ENCODE assay signal across 23 mouse cellular contexts in genomic region chr15:27586093-27586480, GRCm38 (mm10). TPM values are rescaled to one million over a fixed set of nuclear protein-coding genes. Genes with fewer than 3 reads are reported as not detected.
DNase-seq lines count a peak whose midpoint lies in the region; ATAC-seq and TF ChIP-seq lines count a peak whose summit lies in the region.
"Had no signal": no experiment of that assay in that cellular context is flagged by ENCODE, and none has a peak within 500 bp of the region (broad histone marks: within the 10 kb centered on the region; RNA-seq: fewer than 3 reads in every experiment).

No protein-coding gene starts in this region.

- peaks cover 11% of the 10 kb centered on the region for H3K4me1 ChIP-seq in liver, adult 2 months (ENCODE audit: control insufficient read depth, insufficient read depth, low read length)
- no peaks in the 10 kb centered on the region for H3K4me1 ChIP-seq in liver, embryonic 11.5 days (replicated peaks; ENCODE audit: control insufficient read depth, insufficient read depth, low read length)
- H3K4me1 ChIP-seq: embryonic facial prominence, embryonic 13.5 days; embryonic facial prominence, embryonic 15.5 days had no signal

- peak overlapping the region; percentile 55 for H3K27ac ChIP-seq in gastrocnemius, adult 2 months
- H3K27ac ChIP-seq in liver, adult 2 months (replicated peaks; ENCODE audit: insufficient read depth, low read depth, low read length) = no peak overlapping the region; the same call in 1 of the 2 replicates
- H3K27ac ChIP-seq in liver, embryonic 11.5 days (ENCODE audit: low read depth, low read length) = no peak overlapping the region
- H3K27ac ChIP-seq: embryonic facial prominence, embryonic 13.5 days; embryonic facial prominence, embryonic 15.5 days; forebrain, embryonic 10.5 days; forebrain, embryonic 12.5 days had no signal

- no peak for TF ChIP-seq POLR2A in liver, adult 2 months (IDR thresholded peaks at IDR 0.05; ENCODE audit: extremely low read depth, insufficient read depth, low read length)

- peaks cover 6% of the 10 kb centered on the region; the same call in 1 of the 2 replicates for H3K36me3 ChIP-seq in liver, adult 2 months (ENCODE audit: control insufficient read depth, insufficient read depth, low read length)
- peaks cover 3% of the 10 kb centered on the region; the same call in 1 of the 2 replicates for H3K36me3 ChIP-seq in liver, embryonic 11.5 days (ENCODE audit: control insufficient read depth, insufficient read depth, low read length)

- H3K27me3 ChIP-seq in liver, adult 2 months (ENCODE audit: control insufficient read depth, insufficient read depth, low read length) = no peaks in the 10 kb centered on the region
- H3K27me3 ChIP-seq in liver, embryonic 11.5 days (replicated peaks; ENCODE audit: control insufficient read depth, insufficient read depth, low read length) = no peaks in the 10 kb centered on the region
- H3K27me3 ChIP-seq: embryonic facial prominence, embryonic 13.5 days; embryonic facial prominence, embryonic 15.5 days; forebrain, embryonic 12.5 days had no signal

- no peak overlapping the region for H3K4me2 ChIP-seq in liver, embryonic 11.5 days
- H3K4me2 ChIP-seq: embryonic facial prominence, embryonic 13.5 days; embryonic facial prominence, embryonic 15.5 days; forebrain, embryonic 12.5 days had no signal

- H3K9me3 ChIP-seq in liver, embryonic 11.5 days (ENCODE audit: control insufficient read depth, low read length) = no peaks in the 10 kb centered on the region
- H3K9me3 ChIP-seq: embryonic facial prominence, embryonic 13.5 days; embryonic facial prominence, embryonic 15.5 days; forebrain, embryonic 10.5 days; forebrain, embryonic 12.5 days had no signal

- no peak for ATAC-seq in liver, embryonic 11.5 days (replicated peaks; ENCODE audit: low FRiP score)
- ATAC-seq: forebrain, embryonic 14.5 days; forebrain, embryonic 16.5 days had no signal

- no peaks in the 10 kb centered on the region; the same call in 1 of the 2 replicates for H3K79me2 ChIP-seq in liver, adult 2 months (ENCODE audit: control insufficient read depth, insufficient read depth, low read length)

- no peak for TF ChIP-seq CTCF in gastrocnemius, adult 2 months (IDR thresholded peaks at IDR 0.05)
- no peak for TF ChIP-seq CTCF in liver, adult 2 months (IDR thresholded peaks at IDR 0.05; ENCODE audit: low read depth, low read length)

- no peak overlapping the region for H3K4me3 ChIP-seq in gastrocnemius, adult 2 months
- H3K4me3 ChIP-seq in liver, adult 2 months (ENCODE audit: insufficient read depth, low read depth, low read length) = no peak overlapping the region
- H3K4me3 ChIP-seq in liver, embryonic 11.5 days (ENCODE audit: low read depth, low read length) = no peak overlapping the region
- H3K4me3 ChIP-seq: embryonic facial prominence, embryonic 13.5 days; embryonic facial prominence, embryonic 15.5 days; erythroblast, embryonic 14.5 days; forebrain, embryonic 10.5 days; forebrain, embryonic 12.5 days had no signal

- intact Hi-C loops in gastrocnemius, adult 2 months (cut with DNase I) = no loop called here

- WGBS in liver, adult 2 months = 34% methylated on average over 5 of the region's 5 CpGs
- 84% methylated on average over 5 of the region's 5 CpGs for WGBS in liver, embryonic 11.5 days

- H3K9ac ChIP-seq in liver, adult 2 months (ENCODE audit: low read depth, low read length) = no peak overlapping the region
- H3K9ac ChIP-seq in liver, embryonic 11.5 days (ENCODE audit: low read depth, low read length) = no peak overlapping the region
- H3K9ac ChIP-seq: embryonic facial prominence, embryonic 13.5 days; embryonic facial prominence, embryonic 15.5 days; forebrain, embryonic 12.5 days had no signal

- DNase-seq in adrenal gland, adult 2 months = peak; percentile 43
- no peak for DNase-seq in adrenal gland, adult 18-20 months (ENCODE audit: low spot score in 2 of 2)
- DNase-seq in gastrocnemius, adult 2 months = no peak
- no peak for DNase-seq in gastrocnemius, postnatal 4 days (ENCODE audit: low spot score in 2 of 2)
- DNase-seq in kidney, adult 9 months = peak; percentile 28
- DNase-seq in kidney, adult 11 months = no peak
- peak; percentile 55 for DNase-seq in liver, adult 2 months (ENCODE audit: extremely low read depth, low read depth, low spot score)
- DNase-seq in liver, embryonic 11.5 days (ENCODE audit: low spot score) = no peak
- DNase-seq: adrenal gland, postnatal 25 days; cerebellum, adult 11 months; cerebellum, adult 18-20 months; cerebellum, adult 8-10 months; cerebellum, adult 9-11 months; cerebellum, postnatal 14 days; cerebellum, postnatal 36 days; embryo, embryonic 11 days had no signal

RNA-seq across cellular contexts. Expression of gene Otulin, which starts 44.4 kb away (rescaled TPM):
- 10 to 100 TPM; 34.7 to 38.7 TPM for total RNA-seq in adrenal gland, adult 2 months (2021)
- 19.4 and 31.2 TPM in 2 replicates for polyA plus RNA-seq in adrenal gland, adult 2 months (2012; rRNA removed)
- total RNA-seq in adrenal gland, adult 18-20 months (2021) = 10 to 100 TPM; 29.7 to 36.2 TPM
- total RNA-seq in gastrocnemius, adult 2 months (2021) = 10 to 100 TPM; 16.2 to 20.7 TPM
- total RNA-seq in gastrocnemius, postnatal 4 days (2021) = 10 to 100 TPM; 23.8 to 28.1 TPM
- 29.7 and 33.4 TPM in 2 replicates for total RNA-seq in liver, adult 2 months (2014; rRNA removed)
- 49.3 and 58.0 TPM in 2 replicates for polyA plus RNA-seq in liver, adult 2 months (2012; rRNA removed)
- polyA plus RNA-seq in liver, embryonic 11.5 days (2014; fragmentation: Nextera tagmentation; extraction: Ambion mirVana) = 45.9 and 47.5 TPM in 2 replicates

Comparison
In these comparisons a context has a peak if more than half of its experiments do, and no peak if none do; other contexts are left out.
1. DNase-seq: peak in adrenal gland, adult 2 months (single experiment), kidney, adult 9 months (single experiment) and liver, adult 2 months (single experiment); none in adrenal gland, adult 18-20 months (0 of 2), gastrocnemius, adult 2 months (single experiment), gastrocnemius, postnatal 4 days (0 of 2), kidney, adult 11 months (single experiment) and liver, embryonic 11.5 days (single experiment).